In the genomic region with DNA sequence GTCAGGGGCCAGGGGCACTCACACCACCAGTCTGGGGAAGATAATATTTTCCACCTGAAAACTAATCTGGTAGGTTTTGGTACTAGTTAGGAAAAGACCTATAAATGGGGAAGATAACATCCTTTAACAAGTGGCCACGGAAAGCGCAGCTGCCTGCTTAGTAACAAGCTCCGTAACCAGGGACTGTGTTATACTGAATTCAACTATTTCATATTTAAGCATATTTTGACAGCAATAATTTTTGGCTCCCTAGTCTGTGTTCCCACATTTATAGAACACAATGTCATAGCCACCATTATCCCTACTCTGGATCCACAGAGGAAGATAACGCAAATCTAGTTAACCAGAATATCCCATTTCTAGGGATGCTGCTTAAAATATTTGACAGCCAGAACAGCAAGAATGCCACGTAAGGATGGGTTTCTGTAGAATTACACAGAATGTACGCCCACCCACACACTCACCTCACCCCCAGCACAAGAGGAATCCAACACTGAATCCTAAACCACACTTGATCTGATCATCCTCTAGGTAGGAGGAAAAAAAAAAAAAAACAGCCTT, we compare ENCODE assay signal across 20 mouse cellular contexts.
DNase-seq lines count a peak whose midpoint lies in the region.
"Had no signal": no experiment of that assay in that cellular context is flagged by ENCODE, and none has a peak within 500 bp of the region (broad histone marks: within the 10 kb centered on the region; RNA-seq: fewer than 3 reads in every experiment).

No protein-coding gene starts in this region.

- peak; percentile 7 for DNase-seq in layer of hippocampus, adult 11-12 months (ENCODE audit: low spot score)
- DNase-seq in layer of hippocampus, postnatal 10 days (ENCODE audit: low spot score in 2 of 2) = no peak
- DNase-seq in left cerebral cortex, postnatal 14 days (ENCODE audit: low spot score in 2 of 2) = peak; percentile 20 to 54
- DNase-seq in left cerebral cortex, adult 9 months (ENCODE audit: low spot score in 2 of 2) = no peak
- peak; percentile 19 to 41 for DNase-seq in right cerebral cortex, adult 2 months (ENCODE audit: low spot score in 2 of 2)
- DNase-seq in right cerebral cortex, postnatal 25 days = no peak
- peak; percentile 6 to 10 for DNase-seq in right cerebral cortex, postnatal 36 days (ENCODE audit: low spot score in 2 of 2)
- no peak for DNase-seq in liver
- DNase-seq: adrenal gland, adult 2 months; adrenal gland, postnatal 14 days; cerebellum, adult 11-12 months; cerebellum, adult 8-10 months; cerebellum, postnatal 10 days; cerebellum, postnatal 36 days; embryo, embryonic 11 days; gastrocnemius, postnatal 10 days; gastrocnemius, postnatal 36 days; heart, adult 2 months; heart, postnatal 14 days; heart, postnatal 4 days had no signal

- intact Hi-C loops in left cerebral cortex, postnatal 14 days (cut with DNase I) = loop anchor here (5.0 kb wide), 1 partner anchor 81 kb away; no protein-coding TSS in a partner anchor

Comparison
In these comparisons a context has a peak if more than half of its experiments do, and no peak if none do; other contexts are left out.
1. DNase-seq: peak in layer of hippocampus, adult 11-12 months (single experiment), left cerebral cortex, postnatal 14 days (2 of 2), right cerebral cortex, adult 2 months (2 of 2) and right cerebral cortex, postnatal 36 days (2 of 2); none in layer of hippocampus, postnatal 10 days (0 of 2), left cerebral cortex, adult 9 months (0 of 2), right cerebral cortex, postnatal 25 days (single experiment) and liver (single experiment).